Mouse (Mus musculus) lung, embryonic 15.5 days (tissue): ENCODE measurements around the gene Atp1a1. TPM values are rescaled to one million over a fixed set of nuclear protein-coding genes. Genes with fewer than 3 reads are reported as not detected.
A peak's percentile ranks its signal among the peaks of the same experiment; 100 is the strongest.

Source experiments
- ATAC-seq: fragments of 200-750 bp; cut with Nextera tagmentation; 2 replicates; pipeline ENCODE4 v1.8.0; 2017; ENCODE audit warnings: moderate number of reproducible peaks, borderline replicate concordance; ENCODE audit not compliant: low FRiP score, low TSS enrichment; ENCODE audit errors: extremely low read depth
- H3K27ac ChIP-seq: fragments of 300-500 bp; sonication (generic); 2 replicates; pipeline ENCODE4 v1.5.1; 2015; ENCODE audit warnings: moderate library complexity, mild to moderate bottlenecking, inconsistent platforms
- H3K27me3 ChIP-seq: fragments of 300-500 bp; sonication (generic); 2 replicates; pipeline ENCODE4 v1.6.1; 2015; ENCODE audit warnings: inconsistent platforms
- H3K36me3 ChIP-seq: fragments of 300-500 bp; sonication (generic); 2 replicates; pipeline ENCODE4 v1.6.1; 2015; ENCODE audit warnings: inconsistent platforms
- H3K4me1 ChIP-seq: fragments of 300-500 bp; sonication (generic); 2 replicates; pipeline ENCODE4 v1.6.1; 2015; ENCODE audit warnings: inconsistent platforms
- H3K4me2 ChIP-seq: fragments of 300-500 bp; sonication (generic); 2 replicates; pipeline ENCODE4 v1.6.1; 2015; ENCODE audit warnings: inconsistent platforms, mild to moderate bottlenecking, moderate library complexity
- H3K4me3 ChIP-seq: fragments of 300-500 bp; sonication (generic); 2 replicates; pipeline ENCODE4 v1.5.1; 2015; ENCODE audit warnings: mild to moderate bottlenecking, inconsistent platforms
- H3K9ac ChIP-seq: fragments of 300-500 bp; sonication (generic); 2 replicates; pipeline ENCODE4 v1.6.1; 2015; ENCODE audit warnings: inconsistent platforms
- H3K9me3 ChIP-seq: fragments of 300-500 bp; sonication (generic); 2 replicates; pipeline ENCODE4 v1.6.1; 2016; ENCODE audit warnings: inconsistent platforms
- WGBS: fragments of 180-500 bp; shearing (Covaris S2); methylation state at CpG from one replicate; pipeline ENCODE4 v1.1.7; 2015; 5-methylcytosine and 5-hydroxymethylcytosine counted together
- polyA plus RNA-seq: library from polyadenylated mRNA; unstranded; fragments of >200 nt; fragmentation: Nextera tagmentation; extraction: Ambion mirVana; gene quantifications from 2 replicates; pipeline ENCODE4 v1.2.1, GENCODE M21; 2015

The Atp1a1 gene
- polyA plus RNA-seq, 1 experiment from 2014 or later = 117 TPM

GRCm38 (mm10) chr3:101533373-101533772 is 71.1 kb downstream of the Atp1a1 start:
- no peaks in the 10 kb centered on the region for H3K27me3 ChIP-seq
- no peak overlapping the region for H3K9ac ChIP-seq
- no peaks in the 10 kb centered on the region for H3K9me3 ChIP-seq
- H3K4me2 ChIP-seq = no peak overlapping the region
- ATAC-seq = no peak
- H3K27ac ChIP-seq = no peak overlapping the region
- no peaks in the 10 kb centered on the region for H3K36me3 ChIP-seq
- H3K4me1 ChIP-seq = peaks cover 22% of the 10 kb centered on the region
- 85% methylated on average over 2 of the region's 2 CpGs for WGBS
- H3K4me3 ChIP-seq = no peak overlapping the region

DNA sequence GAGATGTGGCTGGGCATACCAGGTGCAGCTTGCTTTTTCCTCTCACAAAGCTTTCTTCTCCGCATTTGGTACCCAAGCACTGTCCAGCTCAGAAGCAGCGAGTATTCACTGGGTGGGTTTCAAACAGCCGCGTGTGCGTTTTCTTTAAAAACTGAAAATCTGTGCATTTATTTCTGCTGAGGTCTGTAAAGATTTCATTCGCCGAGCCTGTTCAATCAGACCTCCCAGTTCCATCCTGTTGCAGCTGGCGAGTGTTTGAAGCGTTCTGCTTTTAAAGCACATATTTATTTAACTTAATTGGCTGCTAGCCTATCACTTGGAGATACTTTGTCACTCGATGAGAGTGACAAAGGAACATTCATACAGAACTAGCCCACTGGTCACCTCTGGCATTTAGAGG is 73.6 kb downstream of the Atp1a1 start:
- no peak for ATAC-seq
- H3K9me3 ChIP-seq = no peaks in the 10 kb centered on the region
- H3K36me3 ChIP-seq = no peaks in the 10 kb centered on the region
- peaks cover 28% of the 10 kb centered on the region for H3K4me1 ChIP-seq
- no peak overlapping the region for H3K4me2 ChIP-seq
- no peaks in the 10 kb centered on the region for H3K27me3 ChIP-seq
- 28% methylated on average over 10 of the region's 10 CpGs for WGBS
- H3K27ac ChIP-seq = no peak overlapping the region
- no peak overlapping the region for H3K4me3 ChIP-seq
- no peak overlapping the region for H3K9ac ChIP-seq

- Histone ChIP-seq H3K4me3 (no peak overlapping the region), H3K27me3 (no peaks in the 10 kb centered on the region), H3K27ac (no peak overlapping the region), H3K36me3 (no peaks in the 10 kb centered on the region), H3K9me3 (no peaks in the 10 kb centered on the region), H3K4me1 (peaks cover 33% of the 10 kb centered on the region), H3K9ac (no peak overlapping the region), H3K4me2 (no peak overlapping the region)
- ATAC-seq = no peak
- 26% methylated on average over 8 of the region's 8 CpGs for WGBS
Observed at GRCm38 (mm10) chr3:101528900-101529594, 75.4 kb downstream of the Atp1a1 start.

DNA sequence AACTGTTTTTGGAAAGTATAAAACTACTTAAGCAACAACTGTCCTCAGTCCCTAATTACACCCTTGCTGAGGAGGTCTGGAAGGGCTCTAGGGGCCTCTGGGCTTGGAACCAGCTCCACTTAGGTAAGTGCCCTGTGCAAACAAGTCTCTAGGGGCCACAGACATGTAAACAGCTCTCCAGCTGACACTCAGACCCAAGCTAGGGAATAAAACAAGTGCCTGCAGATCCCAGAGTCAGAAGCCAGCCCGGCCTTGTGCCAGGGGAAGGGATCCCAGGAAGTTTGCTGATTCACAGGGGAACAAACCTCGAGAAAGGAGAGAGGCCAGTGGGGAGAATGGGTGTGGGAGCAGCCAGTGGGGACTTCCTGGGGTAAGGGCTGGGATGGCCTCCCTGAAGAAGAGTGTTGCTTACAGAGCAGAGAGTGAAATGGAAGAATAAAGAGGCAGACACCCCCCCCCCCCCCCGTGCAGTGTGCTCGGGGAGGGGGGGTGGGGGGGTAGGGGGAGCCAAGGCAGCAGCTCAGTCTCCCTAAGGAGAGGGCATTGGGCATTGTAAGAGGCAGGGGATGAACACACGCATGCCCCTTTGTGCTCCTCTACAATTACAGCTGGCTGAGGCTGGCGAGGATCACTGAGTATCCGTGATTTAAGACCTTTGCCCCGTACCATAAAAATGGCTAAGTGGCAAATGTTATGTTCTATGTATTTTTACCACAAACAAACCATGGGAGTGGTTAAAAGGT is 76.2 kb downstream of the Atp1a1 start:
- H3K27ac ChIP-seq = peak overlapping the region; percentile 38
- ATAC-seq = 0 out of 2 replicates have a peak, but pooled peaks have one; percentile 21
- 48% methylated on average over 6 of the region's 8 CpGs for WGBS

GRCm38 (mm10) chr3:101526603-101527002 is 77.9 kb downstream of the Atp1a1 start:
- WGBS = 78% methylated on average over 11 of the region's 11 CpGs
- H3K4me3 ChIP-seq = no peak overlapping the region
- no peaks in the 10 kb centered on the region for H3K9me3 ChIP-seq
- peaks cover 43% of the 10 kb centered on the region for H3K4me1 ChIP-seq
- H3K36me3 ChIP-seq = no peaks in the 10 kb centered on the region
- no peaks in the 10 kb centered on the region for H3K27me3 ChIP-seq
- H3K27ac ChIP-seq = no peak overlapping the region
- no peak for ATAC-seq
- no peak overlapping the region for H3K4me2 ChIP-seq
- no peak overlapping the region for H3K9ac ChIP-seq

More for the DNA sequence above, 76.2 kb downstream of the Atp1a1 start:
- H3K4me1 ChIP-seq = peaks cover 33% of the 10 kb centered on the region
- H3K4me2 ChIP-seq = no peak overlapping the region
- no peak overlapping the region for H3K9ac ChIP-seq
- H3K36me3 ChIP-seq = no peaks in the 10 kb centered on the region
- no peaks in the 10 kb centered on the region for H3K9me3 ChIP-seq
- no peak overlapping the region for H3K4me3 ChIP-seq
- H3K27me3 ChIP-seq = no peaks in the 10 kb centered on the region

Other genes starting within 250 kb of the Atp1a1 start
- gene Igsf3, start 227.6 kb downstream of the Atp1a1 start, polyA plus RNA-seq = 40.7 and 41.3 TPM in 2 replicates
- 0.55 and 0.69 TPM in 2 replicates for gene Mab21l3, start 244.3 kb upstream of the Atp1a1 start, polyA plus RNA-seq